Mouse (Mus musculus) cerebellum, adult 2 months (tissue): ENCODE measurements at regions not wholly inside any gene's neighbourhood (a gene's known extent, or its start where the extent isn't known, plus 50 kb on each side); places are given as distances from the start of the nearest gene placed in this dataset.

Experiments used
- DNase-seq, 2 experiments: peaks; one replicate each; pipeline ENCODE4 v3.0.0; 2021
- H3K27ac ChIP-seq: fragments of 200-500 bp; 2 replicates; pipeline ENCODE4 v1.5.1; 2012; ENCODE audit warnings: low read length, control low read depth, inconsistent platforms; ENCODE audit not compliant: insufficient read depth
- H3K27me3 ChIP-seq: fragments of 200-500 bp; 2 replicates; pipeline ENCODE4 v1.6.1; 2012; ENCODE audit warnings: inconsistent platforms, mild to moderate bottlenecking, low read length, moderate library complexity; ENCODE audit not compliant: control insufficient read depth, insufficient read depth
- H3K4me1 ChIP-seq: fragments of 200-500 bp; 2 replicates; pipeline ENCODE4 v1.6.1; 2011; ENCODE audit warnings: low read length; ENCODE audit not compliant: control insufficient read depth, insufficient read depth
- H3K4me3 ChIP-seq: fragments of 200-500 bp; replicated peaks from 2 replicates; pipeline ENCODE3; 2011; ENCODE audit warnings: mild to moderate bottlenecking, low read depth, low read length, control low read depth; ENCODE audit not compliant: insufficient read depth
- CTCF ChIP-seq: fragments of 200-500 bp; IDR thresholded peaks from 2 replicates; pipeline ENCODE4 v1.5.1; 2011; ENCODE audit warnings: low read depth, mild to moderate bottlenecking, control low read depth, low read length, moderate library complexity, borderline replicate concordance; ENCODE audit not compliant: insufficient read depth
- POLR2A ChIP-seq: fragments of 200-500 bp; IDR thresholded peaks from 2 replicates; pipeline ENCODE4 v1.6.1; 2011; ENCODE audit warnings: low read length, control low read depth, borderline replicate concordance; ENCODE audit not compliant: insufficient read depth
- WGBS: fragments of 180-500 bp; shearing (Covaris S2); methylation state at CpG from one replicate; pipeline ENCODE4 v1.1.7; 2018; 5-methylcytosine and 5-hydroxymethylcytosine counted together

GRCm38 (mm10) chr4:12657820-12658219 lies 486.0 kb upstream of the Fam92a start:
- 100% methylated on average over 1 of the region's 1 CpGs for WGBS
- Histone ChIP-seq H3K4me3 (no peak overlapping the region), H3K27ac (no peak overlapping the region), H3K27me3 (no peaks in the 10 kb centered on the region), H3K4me1 (peaks cover 7% of the 10 kb centered on the region; the same call in 1 of the 2 replicates)
- TF ChIP-seq POLR2A (no peak), CTCF (no peak)
- no peak for DNase-seq

GRCm38 (mm10) chr4:12656924-12657603 lies 485.2 kb upstream of the Fam92a start:
- WGBS, result 94% methylated on average over 6 of the region's 6 CpGs
- TF ChIP-seq POLR2A (no peak), CTCF (no peak)
- no peak overlapping the region for H3K4me3 ChIP-seq
- no peak for DNase-seq
- H3K4me1 ChIP-seq, result peaks cover 7% of the 10 kb centered on the region; the same call in 1 of the 2 replicates
- no peaks in the 10 kb centered on the region for H3K27me3 ChIP-seq
- H3K27ac ChIP-seq, result no peak overlapping the region

GRCm38 (mm10) chr4:12655457-12656228 lies 483.8 kb upstream of the Fam92a start:
- H3K4me3 ChIP-seq, result no peak overlapping the region
- TF ChIP-seq CTCF (no peak), POLR2A (no peak)
- DNase-seq, result peak in 1 of 2 experiments; percentile 3
- no peak overlapping the region for H3K27ac ChIP-seq
- H3K27me3 ChIP-seq, result no peaks in the 10 kb centered on the region
- H3K4me1 ChIP-seq, result peaks cover 7% of the 10 kb centered on the region; the same call in 1 of the 2 replicates
- WGBS, result 28% methylated on average over 13 of the region's 13 CpGs

- Histone ChIP-seq H3K4me3 (no peak overlapping the region), H3K4me1 (peaks cover 7% of the 10 kb centered on the region; the same call in 1 of the 2 replicates), H3K27ac (no peak overlapping the region), H3K27me3 (no peaks in the 10 kb centered on the region)
- WGBS, result 76% methylated on average over 12 of the region's 12 CpGs
- DNase-seq, result no peak
- no peak for TF ChIP-seq POLR2A
- no peak for TF ChIP-seq CTCF
Observed at GRCm38 (mm10) chr4:12654568-12655456, 483.0 kb upstream of the Fam92a start.

GRCm38 (mm10) chr4:12647732-12648131 lies 475.9 kb upstream of the Fam92a start:
- DNase-seq, result no peak
- H3K27me3 ChIP-seq, result no peaks in the 10 kb centered on the region
- WGBS, result 81% methylated on average over 3 of the region's 3 CpGs
- H3K4me1 ChIP-seq, result no peaks in the 10 kb centered on the region
- TF ChIP-seq POLR2A (no peak), CTCF (no peak)
- H3K4me3 ChIP-seq, result no peak overlapping the region
- no peak overlapping the region for H3K27ac ChIP-seq

- TF ChIP-seq POLR2A (no peak), CTCF (no peak)
- Histone ChIP-seq H3K4me1 (no peaks in the 10 kb centered on the region), H3K27me3 (no peaks in the 10 kb centered on the region), H3K4me3 (no peak overlapping the region), H3K27ac (no peak overlapping the region)
- WGBS, result 44% methylated on average over 4 of the region's 4 CpGs
- no peak for DNase-seq
Observed at GRCm38 (mm10) chr4:12642525-12642928, 470.7 kb upstream of the Fam92a start.

GRCm38 (mm10) chr4:12629375-12629821 lies 457.6 kb upstream of the Fam92a start:
- WGBS, result 56% methylated on average over 2 of the region's 2 CpGs
- no peak for DNase-seq
- H3K27me3 ChIP-seq, result no peaks in the 10 kb centered on the region
- H3K4me3 ChIP-seq, result no peak overlapping the region
- no peak overlapping the region for H3K27ac ChIP-seq
- no peaks in the 10 kb centered on the region for H3K4me1 ChIP-seq
- no peak for TF ChIP-seq POLR2A
- no peak for TF ChIP-seq CTCF

GRCm38 (mm10) chr4:12628702-12629374 lies 457.0 kb upstream of the Fam92a start:
- no peaks in the 10 kb centered on the region for H3K27me3 ChIP-seq
- no peaks in the 10 kb centered on the region for H3K4me1 ChIP-seq
- no peak overlapping the region for H3K4me3 ChIP-seq
- no peak overlapping the region for H3K27ac ChIP-seq
- 63% methylated on average over 5 of the region's 5 CpGs for WGBS
- DNase-seq, result no peak
- TF ChIP-seq CTCF, result no peak
- TF ChIP-seq POLR2A, result no peak
